Mouse (Mus musculus) embryonic stem cell, embryonic (primary cell): ENCODE results near the gene Ehd4.

Source experiments
- CTCF ChIA-PET, 4 experiments: fragments of 300-600 bp in 2 of 4; fragments of 350-600 bp in 2 of 4; sonication (Branson Sonifier 250); formaldehyde crosslinking; loops; one replicate each; lab custom pipeline; 2022; ENCODE audit warnings: inconsistent platforms in 2 of 4; lab: Charles Lee
- POLR2A ChIA-PET, 4 experiments: fragments of 300-600 bp in 2 of 4; fragments of 350-600 bp in 2 of 4; sonication (Branson Sonifier 250); formaldehyde crosslinking; loops; one replicate each; lab custom pipeline; 2022; ENCODE audit warnings: antibody characterized with exemption in 4 of 4, inconsistent platforms in 1 of 4; lab: Charles Lee

Gene Ehd4

GRCm38 (mm10) chr2:120054771-120055552 is 99.4 kb downstream of the Ehd4 start:
- ChIA-PET POLR2A (interaction anchor here in 2 of 4 experiments (0.8 to 1.5 kb wide), 7 partner anchors 9 to 27 kb away, joined by 3 to 5 read pairs (median 4); partner anchors contain the start of genes Gm28042 (in 1 of the 2) and Jmjd7 (in 1 of the 2)), CTCF (interaction anchor here (0.6 to 2.0 kb wide), 9 partner anchors 10 to 119 kb away, joined by 3 to 9 read pairs (median 4); no protein-coding TSS in a partner anchor)

GRCm38 (mm10) chr2:120051405-120051804 is 103.0 kb downstream of the Ehd4 start:
- CTCF ChIA-PET: interaction anchor here in 3 of 4 experiments (0.6 to 4.1 kb wide), 6 partner anchors 9 to 17 kb away, joined by 3 to 23 read pairs (median 4); no protein-coding TSS in a partner anchor
- POLR2A ChIA-PET: interaction anchor here in 1 of 4 experiments (1.1 to 2.1 kb wide), 3 partner anchors 14 to 30 kb away, joined by 3 to 11 read pairs (median 3); no protein-coding TSS in a partner anchor

- POLR2A ChIA-PET: interaction anchor here in 3 of 4 experiments (0.6 to 2.1 kb wide), 12 partner anchors 14 to 192 kb away, joined by 3 to 11 read pairs (median 3); partner anchors contain the start of genes Ehd4 (in 1 of the 3), Gm28042 (in 1 of the 3), Jmjd7 (in 1 of the 3) and Pla2g4b (in 1 of the 3)
These were observed 104.7 kb downstream of the Ehd4 start for GRCm38 (mm10) chr2:120049632-120050274.

GRCm38 (mm10) chr2:120048173-120048572 is 106.2 kb downstream of the Ehd4 start:
- ChIA-PET POLR2A (interaction anchor here in 2 of 4 experiments (0.6 to 1.6 kb wide), 4 partner anchors 14 to 1089 kb away, joined by 3 to 4 read pairs (median 4); partner anchors contain the start of gene Pla2g4b (in 1 of the 2)), CTCF (interaction anchor here in 1 of 4 experiments (2.4 kb wide), 1 partner anchor 16 kb away, joined by 18 read pairs; no protein-coding TSS in a partner anchor)

More at GRCm38 (mm10) chr2:120049632-120050274, 104.7 kb downstream of the Ehd4 start:
- CTCF ChIA-PET: interaction anchor here (0.5 to 4.1 kb wide), 31 partner anchors 10 to 857 kb away, joined by 3 to 23 read pairs (median 4); no protein-coding TSS in a partner anchor

- ChIA-PET POLR2A (interaction anchor here in 2 of 4 experiments (0.6 to 3.0 kb wide), 8 partner anchors 14 to 113 kb away, joined by 3 to 12 read pairs (median 4); no protein-coding TSS in a partner anchor), CTCF (interaction anchor here (0.6 to 2.4 kb wide), 9 partner anchors 15 to 218 kb away, joined by 3 to 18 read pairs (median 3); partner anchors contain the start of gene Mapkbp1 (in 1 of the 4))
These were observed 107.7 kb downstream of the Ehd4 start for GRCm38 (mm10) chr2:120046486-120047310.

GRCm38 (mm10) chr2:120044676-120045075 is 109.7 kb downstream of the Ehd4 start:
- CTCF ChIA-PET: interaction anchor here in 2 of 4 experiments (1.1 to 2.9 kb wide), 5 partner anchors 20 to 40 kb away, joined by 3 to 14 read pairs (median 6); no protein-coding TSS in a partner anchor
- POLR2A ChIA-PET: interaction anchor here in 3 of 4 experiments (0.7 to 2.2 kb wide), 17 partner anchors 10 to 258 kb away, joined by 3 to 13 read pairs (median 4); partner anchors contain the start of genes Gm28042 (in 2 of the 3), Jmjd7 (in 2 of the 3), Ehd4 (in 1 of the 3) and Mapkbp1 (in 1 of the 3)

- ChIA-PET POLR2A (interaction anchor here (0.6 to 2.2 kb wide), 19 partner anchors 10 to 257 kb away, joined by 3 to 13 read pairs (median 4); partner anchors contain the start of genes Gm28042 (in 2 of the 4), Jmjd7 (in 2 of the 4), Pla2g4b (in 2 of the 4) and Mapkbp1 (in 1 of the 4)), CTCF (interaction anchor here in 2 of 4 experiments (1.1 to 2.9 kb wide), 6 partner anchors 21 to 41 kb away, joined by 3 to 14 read pairs (median 6); no protein-coding TSS in a partner anchor)
These were observed 110.3 kb downstream of the Ehd4 start for GRCm38 (mm10) chr2:120044101-120044603.

GRCm38 (mm10) chr2:120040991-120041390 is 113.4 kb downstream of the Ehd4 start:
- ChIA-PET CTCF (interaction anchor here in 1 of 4 experiments (1.2 kb wide), 1 partner anchor 133 kb away, joined by 6 read pairs; no protein-coding TSS in a partner anchor), POLR2A (interaction anchor here in 2 of 4 experiments (0.6 to 1.2 kb wide), 2 partner anchors 55 to 460 kb away, joined by 3 read pairs; no protein-coding TSS in a partner anchor)
